11 mouse cellular contexts compared by ENCODE assay signal in the genomic region with DNA sequence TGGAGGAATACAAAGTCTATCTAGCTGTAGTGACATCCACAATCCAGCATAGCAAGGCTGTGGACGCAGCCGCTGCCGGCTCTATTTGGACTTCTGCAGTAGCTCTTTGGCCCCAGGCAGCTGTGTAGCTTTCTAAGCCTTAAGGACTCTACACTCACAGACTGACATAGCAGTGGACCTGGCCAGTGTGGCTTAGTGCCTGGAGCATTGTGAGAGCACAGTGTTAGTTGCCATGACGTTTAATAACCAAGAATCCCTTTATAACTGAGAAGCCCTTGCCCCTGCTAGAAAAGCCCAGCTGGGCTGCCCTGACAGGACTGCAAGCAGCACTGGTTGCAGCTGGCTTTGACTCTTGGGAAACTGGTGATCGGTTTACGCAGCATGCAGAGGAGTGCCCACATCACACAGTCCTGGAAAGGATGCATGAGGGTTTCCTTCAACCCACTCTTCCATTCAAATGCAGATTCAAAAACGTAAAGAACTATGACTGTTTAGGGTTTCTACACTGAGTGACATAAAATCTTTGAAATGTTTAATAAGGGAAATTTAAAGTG. TPM values are rescaled to one million over a fixed set of nuclear protein-coding genes. Genes with fewer than 3 reads are reported as not detected.
A peak's percentile ranks its signal among the peaks of the same experiment; 100 is the strongest.
DNase-seq lines count a peak whose midpoint lies in the region; ATAC-seq and TF ChIP-seq lines count a peak whose summit lies in the region.
"Had no signal": no experiment of that assay in that cellular context is flagged by ENCODE, and none has a peak within 500 bp of the region (broad histone marks: within the 10 kb centered on the region; RNA-seq: fewer than 3 reads in every experiment).

No protein-coding gene starts in this region.

- no peak for TF ChIP-seq CTCF in gastrocnemius, adult 2 months (IDR thresholded peaks at IDR 0.05)
- TF ChIP-seq CTCF in lung, embryonic 14.5 days (IDR thresholded peaks at IDR 0.05; ENCODE audit: low read depth) = no peak

- intact Hi-C loops in gastrocnemius, adult 2 months (cut with DNase I) = no loop called here

- no peaks in the 10 kb centered on the region; the same call in 1 of the 2 replicates for H3K4me1 ChIP-seq in lung, embryonic 14.5 days (ENCODE audit: insufficient read depth)
- peaks cover 34% of the 10 kb centered on the region for H3K4me1 ChIP-seq in hindbrain, embryonic 15.5 days (replicated peaks)

- WGBS in lung, embryonic 14.5 days = 55% methylated on average over 7 of the region's 7 CpGs
- 36% methylated on average over 7 of the region's 7 CpGs for WGBS in hindbrain, embryonic 15.5 days

- H3K9me3 ChIP-seq in lung, embryonic 14.5 days (ENCODE audit: low read depth, low read length) = no peaks in the 10 kb centered on the region
- no peaks in the 10 kb centered on the region for H3K9me3 ChIP-seq in hindbrain, embryonic 15.5 days

- no peak overlapping the region for H3K9ac ChIP-seq in lung, embryonic 14.5 days
- no peak overlapping the region for H3K9ac ChIP-seq in hindbrain, embryonic 15.5 days

- no peaks in the 10 kb centered on the region for H3K36me3 ChIP-seq in lung, embryonic 14.5 days (ENCODE audit: insufficient read depth)
- no peaks in the 10 kb centered on the region for H3K36me3 ChIP-seq in hindbrain, embryonic 15.5 days

- peak overlapping the region; percentile 46 for H3K27ac ChIP-seq in gastrocnemius, adult 2 months
- H3K27ac ChIP-seq in lung, embryonic 14.5 days (ENCODE audit: low read depth) = peak overlapping the region; percentile 24; the same call in 1 of the 2 replicates
- 0 out of 2 replicates have a peak overlapping the region, but pooled peaks have one; percentile 6 for H3K27ac ChIP-seq in hindbrain, embryonic 15.5 days (replicated peaks)
- H3K27ac ChIP-seq: macrophage had no signal

- H3K27me3 ChIP-seq in lung, embryonic 14.5 days (ENCODE audit: insufficient read depth, low read length) = peaks cover 8% of the 10 kb centered on the region; the same call in 1 of the 2 replicates
- no peaks in the 10 kb centered on the region for H3K27me3 ChIP-seq in hindbrain, embryonic 15.5 days

- no peak overlapping the region for H3K4me2 ChIP-seq in lung, embryonic 14.5 days
- no peak overlapping the region for H3K4me2 ChIP-seq in hindbrain, embryonic 15.5 days

- H3K4me3 ChIP-seq in gastrocnemius, adult 2 months = no peak overlapping the region
- H3K4me3 ChIP-seq in lung, embryonic 14.5 days (ENCODE audit: low read depth, low read length) = no peak overlapping the region
- H3K4me3 ChIP-seq in hindbrain, embryonic 15.5 days = no peak overlapping the region

- no peak for DNase-seq in gastrocnemius, adult 2 months
- no peak for DNase-seq in gastrocnemius, adult 8-10 months (ENCODE audit: low spot score in 2 of 2)
- DNase-seq in lung, embryonic 14.5 days = no peak
- no peak for DNase-seq in lung, adult 18-20 months
- peak; percentile 26 for DNase-seq in retina, embryonic 14.5 days (ENCODE audit: low spot score)
- no peak for DNase-seq in urinary bladder, postnatal 4 days (ENCODE audit: low spot score in 2 of 2)
- no peak for DNase-seq in frontal cortex, postnatal 14 days (ENCODE audit: low spot score in 2 of 2)
- DNase-seq: cerebellum, postnatal 25 days had no signal

- no peak for ATAC-seq in lung, embryonic 14.5 days (ENCODE audit: insufficient read depth)
- ATAC-seq in hindbrain, embryonic 15.5 days (ENCODE audit: low FRiP score, low read depth) = peak; percentile 43; the same call in 1 of the 2 replicates

RNA-seq across cellular contexts. Expression of a gene that starts 11.0 kb away (rescaled TPM):
- total RNA-seq in gastrocnemius, adult 2 months (2021) = 10 to 100 TPM; 26.5 to 30.0 TPM
- 10 to 100 TPM; 24.5 to 33.0 (median 25.0) TPM for total RNA-seq in gastrocnemius, adult 8-10 months (2022)
- 7.1 and 8.0 TPM in 2 replicates for polyA plus RNA-seq in lung, embryonic 14.5 days (2014; fragmentation: Nextera tagmentation; extraction: Ambion mirVana)
- polyA plus RNA-seq in hindbrain, embryonic 15.5 days (2015; fragmentation: Nextera tagmentation; extraction: Ambion mirVana) = 30.9 and 36.8 TPM in 2 replicates

RNA-seq across cellular contexts. Expression of a gene that starts 23.6 kb away (rescaled TPM):
- 10 to 100 TPM; 23.9 to 27.6 TPM for total RNA-seq in gastrocnemius, adult 2 months (2021)
- total RNA-seq in gastrocnemius, adult 8-10 months (2022) = 10 to 100 TPM; 24.3 to 30.3 (median 27.0) TPM
- polyA plus RNA-seq in lung, embryonic 14.5 days (2014; fragmentation: Nextera tagmentation; extraction: Ambion mirVana) = 33.9 and 37.5 TPM in 2 replicates
- 28.8 and 30.7 TPM in 2 replicates for polyA plus RNA-seq in hindbrain, embryonic 15.5 days (2015; fragmentation: Nextera tagmentation; extraction: Ambion mirVana)

RNA-seq across cellular contexts. Expression of a gene that starts 52.4 kb away (rescaled TPM):
- total RNA-seq in gastrocnemius, adult 2 months (2021) = not detected
- not detected for total RNA-seq in gastrocnemius, adult 8-10 months (2022)
- not detected in 2 replicates for polyA plus RNA-seq in lung, embryonic 14.5 days (2014; fragmentation: Nextera tagmentation; extraction: Ambion mirVana)
- 1.5 and 2.2 TPM in 2 replicates for polyA plus RNA-seq in hindbrain, embryonic 15.5 days (2015; fragmentation: Nextera tagmentation; extraction: Ambion mirVana)
- polyA plus RNA-seq: C2C12, macrophage had no signal
